Mouse (Mus musculus): ENCODE measurements at regions not wholly inside any gene's neighbourhood (a gene's known extent, or its start where the extent isn't known, plus 50 kb on each side); places are given as distances from the start of the nearest gene placed in this dataset.

- H3K4me3 ChIP-seq (replicated peaks), result no peak overlapping the region
- no peaks in the 10 kb centered on the region for H3K27me3 ChIP-seq (ENCODE audit: control insufficient read depth)
- peaks cover 8% of the 10 kb centered on the region for H3K9me3 ChIP-seq (ENCODE audit: control insufficient read depth, low read length)
- no peaks in the 10 kb centered on the region for H3K36me3 ChIP-seq (ENCODE audit: control insufficient read depth)
- TF ChIP-seq TAL1 (IDR thresholded peaks at IDR 0.05; ENCODE audit: low read length) (no peak), GATA1 (IDR thresholded peaks at IDR 0.05; ENCODE audit: low read length) (no peak)
- no peaks in the 10 kb centered on the region for H3K4me1 ChIP-seq (ENCODE audit: control insufficient read depth)
Measured at GRCm38 (mm10) chr8:90123101-90123500, 225.0 kb downstream of the Tox3 start.

GRCm38 (mm10) chr8:90121935-90122334, 226.2 kb downstream of the Tox3 start:
- no peak for TF ChIP-seq TAL1 (IDR thresholded peaks at IDR 0.05; ENCODE audit: low read length)
- TF ChIP-seq GATA1 (IDR thresholded peaks at IDR 0.05; ENCODE audit: low read length), result no peak
- H3K27me3 ChIP-seq (ENCODE audit: control insufficient read depth), result no peaks in the 10 kb centered on the region
- H3K4me3 ChIP-seq (replicated peaks), result no peak overlapping the region
- peaks cover 8% of the 10 kb centered on the region for H3K9me3 ChIP-seq (ENCODE audit: control insufficient read depth, low read length)
- no peaks in the 10 kb centered on the region for H3K4me1 ChIP-seq (ENCODE audit: control insufficient read depth)
- H3K36me3 ChIP-seq (ENCODE audit: control insufficient read depth), result no peaks in the 10 kb centered on the region

GRCm38 (mm10) chr8:90121017-90121416, 227.1 kb downstream of the Tox3 start:
- H3K9me3 ChIP-seq (ENCODE audit: control insufficient read depth, low read length), result peaks cover 11% of the 10 kb centered on the region
- TF ChIP-seq TAL1 (IDR thresholded peaks at IDR 0.05; ENCODE audit: low read length) (no peak), GATA1 (IDR thresholded peaks at IDR 0.05; ENCODE audit: low read length) (no peak)
- no peaks in the 10 kb centered on the region for H3K4me1 ChIP-seq (ENCODE audit: control insufficient read depth)
- no peaks in the 10 kb centered on the region for H3K27me3 ChIP-seq (ENCODE audit: control insufficient read depth)
- H3K4me3 ChIP-seq (replicated peaks), result no peak overlapping the region
- H3K36me3 ChIP-seq (ENCODE audit: control insufficient read depth), result no peaks in the 10 kb centered on the region

GRCm38 (mm10) chr8:90115436-90115835, 232.7 kb downstream of the Tox3 start:
- Histone ChIP-seq H3K4me1 (ENCODE audit: control insufficient read depth) (no peaks in the 10 kb centered on the region), H3K9me3 (ENCODE audit: control insufficient read depth, low read length) (peaks cover 5% of the 10 kb centered on the region; the same call in 1 of the 2 replicates), H3K4me3 (replicated peaks) (no peak overlapping the region), H3K36me3 (ENCODE audit: control insufficient read depth) (no peaks in the 10 kb centered on the region), H3K27me3 (ENCODE audit: control insufficient read depth) (no peaks in the 10 kb centered on the region)
- no peak for TF ChIP-seq TAL1 (IDR thresholded peaks at IDR 0.05; ENCODE audit: low read length)
- no peak for TF ChIP-seq GATA1 (IDR thresholded peaks at IDR 0.05; ENCODE audit: low read length)

- H3K9me3 ChIP-seq (ENCODE audit: control insufficient read depth, low read length), result peaks cover 3% of the 10 kb centered on the region
- no peaks in the 10 kb centered on the region for H3K4me1 ChIP-seq (ENCODE audit: control insufficient read depth)
- no peak overlapping the region for H3K4me3 ChIP-seq (replicated peaks)
- TF ChIP-seq TAL1 (IDR thresholded peaks at IDR 0.05; ENCODE audit: low read length) (no peak), GATA1 (IDR thresholded peaks at IDR 0.05; ENCODE audit: low read length) (no peak)
- no peaks in the 10 kb centered on the region for H3K27me3 ChIP-seq (ENCODE audit: control insufficient read depth)
- no peaks in the 10 kb centered on the region for H3K36me3 ChIP-seq (ENCODE audit: control insufficient read depth)
Measured at GRCm38 (mm10) chr8:90100509-90100908, 247.6 kb downstream of the Tox3 start.

- H3K9me3 ChIP-seq (ENCODE audit: control insufficient read depth, low read length), result peaks cover 6% of the 10 kb centered on the region; the same call in 1 of the 2 replicates
- H3K4me1 ChIP-seq (ENCODE audit: control insufficient read depth), result no peaks in the 10 kb centered on the region
- H3K4me3 ChIP-seq (replicated peaks), result no peak overlapping the region
- TF ChIP-seq GATA1 (IDR thresholded peaks at IDR 0.05; ENCODE audit: low read length) (no peak), TAL1 (IDR thresholded peaks at IDR 0.05; ENCODE audit: low read length) (no peak)
- H3K27me3 ChIP-seq (ENCODE audit: control insufficient read depth), result no peaks in the 10 kb centered on the region
- no peaks in the 10 kb centered on the region for H3K36me3 ChIP-seq (ENCODE audit: control insufficient read depth)
Measured at GRCm38 (mm10) chr8:90082630-90083029, 265.5 kb downstream of the Tox3 start.

- H3K9me3 ChIP-seq (ENCODE audit: control insufficient read depth, low read length), result no peaks in the 10 kb centered on the region; the same call in 1 of the 2 replicates
- H3K4me3 ChIP-seq (replicated peaks), result no peak overlapping the region
- no peaks in the 10 kb centered on the region for H3K36me3 ChIP-seq (ENCODE audit: control insufficient read depth)
- no peaks in the 10 kb centered on the region for H3K27me3 ChIP-seq (ENCODE audit: control insufficient read depth)
- TF ChIP-seq GATA1 (IDR thresholded peaks at IDR 0.05; ENCODE audit: low read length), result no peak
- no peak for TF ChIP-seq TAL1 (IDR thresholded peaks at IDR 0.05; ENCODE audit: low read length)
- H3K4me1 ChIP-seq (ENCODE audit: control insufficient read depth), result no peaks in the 10 kb centered on the region
Measured at GRCm38 (mm10) chr8:90076381-90076780, 271.8 kb downstream of the Tox3 start.

- Histone ChIP-seq H3K4me1 (ENCODE audit: control insufficient read depth) (no peaks in the 10 kb centered on the region), H3K36me3 (ENCODE audit: control insufficient read depth) (no peaks in the 10 kb centered on the region), H3K27me3 (ENCODE audit: control insufficient read depth) (no peaks in the 10 kb centered on the region), H3K9me3 (ENCODE audit: control insufficient read depth, low read length) (no peaks in the 10 kb centered on the region; the same call in 1 of the 2 replicates), H3K4me3 (replicated peaks) (no peak overlapping the region)
- TF ChIP-seq TAL1 (IDR thresholded peaks at IDR 0.05; ENCODE audit: low read length), result no peak
- TF ChIP-seq GATA1 (IDR thresholded peaks at IDR 0.05; ENCODE audit: low read length), result no peak
Measured at GRCm38 (mm10) chr8:90075796-90076195, 272.3 kb downstream of the Tox3 start.

GRCm38 (mm10) chr8:90070006-90070405, 278.1 kb downstream of the Tox3 start:
- Histone ChIP-seq H3K9me3 (ENCODE audit: control insufficient read depth, low read length) (no peaks in the 10 kb centered on the region), H3K4me3 (replicated peaks) (no peak overlapping the region), H3K36me3 (ENCODE audit: control insufficient read depth) (no peaks in the 10 kb centered on the region), H3K4me1 (ENCODE audit: control insufficient read depth) (no peaks in the 10 kb centered on the region), H3K27me3 (ENCODE audit: control insufficient read depth) (no peaks in the 10 kb centered on the region)
- TF ChIP-seq GATA1 (IDR thresholded peaks at IDR 0.05; ENCODE audit: low read length) (no peak), TAL1 (IDR thresholded peaks at IDR 0.05; ENCODE audit: low read length) (no peak)

GRCm38 (mm10) chr8:90069411-90069993, 278.6 kb downstream of the Tox3 start:
- Histone ChIP-seq H3K36me3 (ENCODE audit: control insufficient read depth) (no peaks in the 10 kb centered on the region), H3K9me3 (ENCODE audit: control insufficient read depth, low read length) (peaks cover 3% of the 10 kb centered on the region), H3K4me1 (ENCODE audit: control insufficient read depth) (no peaks in the 10 kb centered on the region), H3K27me3 (ENCODE audit: control insufficient read depth) (no peaks in the 10 kb centered on the region), H3K4me3 (replicated peaks) (no peak overlapping the region)
- TF ChIP-seq GATA1 (IDR thresholded peaks at IDR 0.05; ENCODE audit: low read length) (no peak), TAL1 (IDR thresholded peaks at IDR 0.05; ENCODE audit: low read length) (no peak)

All from erythroblast, embryonic 14.5 days (primary cell).